Mouse (Mus musculus): ENCODE results near the gene Fgfr2.

Fgfr2 gene

GRCm38 (mm10) chr7:132773011-132773705 lies 350.0 kb downstream of the Fgfr2 start:
- DNase-seq (ENCODE audit: low spot score) = peak; percentile 75

GRCm38 (mm10) chr7:132772440-132772839 lies 350.7 kb downstream of the Fgfr2 start:
- DNase-seq (ENCODE audit: low spot score) = peak; percentile 30

- no peak for DNase-seq (ENCODE audit: low spot score)
Observed at GRCm38 (mm10) chr7:132768498-132769344, 354.4 kb downstream of the Fgfr2 start.

GRCm38 (mm10) chr7:132767999-132768370 lies 355.2 kb downstream of the Fgfr2 start:
- DNase-seq (ENCODE audit: low spot score) = peak; percentile 30

GRCm38 (mm10) chr7:132767233-132767998 lies 355.7 kb downstream of the Fgfr2 start:
- no peak for DNase-seq (ENCODE audit: low spot score)

GRCm38 (mm10) chr7:132766235-132766871 lies 356.8 kb downstream of the Fgfr2 start:
- DNase-seq (ENCODE audit: low spot score) = no peak

GRCm38 (mm10) chr7:132765629-132766186 lies 357.4 kb downstream of the Fgfr2 start:
- DNase-seq (ENCODE audit: low spot score) = no peak

GRCm38 (mm10) chr7:132764896-132765491 lies 358.2 kb downstream of the Fgfr2 start:
- peak; percentile 25 for DNase-seq (ENCODE audit: low spot score)

- no peak for DNase-seq (ENCODE audit: low spot score)
Observed at GRCm38 (mm10) chr7:132764314-132764713, 358.8 kb downstream of the Fgfr2 start.

- DNase-seq (ENCODE audit: low spot score) = no peak
Observed at GRCm38 (mm10) chr7:132763911-132764310, 359.2 kb downstream of the Fgfr2 start.

GRCm38 (mm10) chr7:132763351-132763750 lies 359.8 kb downstream of the Fgfr2 start:
- DNase-seq (ENCODE audit: low spot score) = no peak

- DNase-seq (ENCODE audit: low spot score) = no peak
Observed at GRCm38 (mm10) chr7:132761409-132761808, 361.7 kb downstream of the Fgfr2 start.

- DNase-seq (ENCODE audit: low spot score) = no peak
Observed at GRCm38 (mm10) chr7:132760589-132761180, 362.5 kb downstream of the Fgfr2 start.

GRCm38 (mm10) chr7:132759926-132760325 lies 363.2 kb downstream of the Fgfr2 start:
- DNase-seq (ENCODE audit: low spot score) = no peak

- no peak for DNase-seq (ENCODE audit: low spot score)
Observed at GRCm38 (mm10) chr7:132759405-132759891, 363.7 kb downstream of the Fgfr2 start.

GRCm38 (mm10) chr7:132758875-132759274 lies 364.3 kb downstream of the Fgfr2 start:
- DNase-seq (ENCODE audit: low spot score) = no peak

GRCm38 (mm10) chr7:132756325-132756724 lies 366.8 kb downstream of the Fgfr2 start:
- DNase-seq (ENCODE audit: low spot score) = no peak

GRCm38 (mm10) chr7:132754389-132754750 lies 368.8 kb downstream of the Fgfr2 start:
- DNase-seq (ENCODE audit: low spot score) = no peak

GRCm38 (mm10) chr7:132753518-132754388 lies 369.4 kb downstream of the Fgfr2 start:
- DNase-seq (ENCODE audit: low spot score) = no peak

GRCm38 (mm10) chr7:132751716-132752115 lies 371.4 kb downstream of the Fgfr2 start:
- DNase-seq (ENCODE audit: low spot score) = no peak

Measured in T-cell, adult 2 months (primary cell).